Mouse (Mus musculus) layer of hippocampus, adult 2 months (tissue): ENCODE measurements around the gene Ddit4. TPM values are rescaled to one million over a fixed set of nuclear protein-coding genes. Genes with fewer than 3 reads are reported as not detected.

Source experiments
- DNase-seq, 2 experiments: peaks; one replicate each; pipeline ENCODE4 v3.0.0; 2022; ENCODE audit warnings: low spot score in 2 of 2
- H3K27ac ChIP-seq: fragments of 200-600 bp; 2 replicates; pipeline ENCODE4 v1.8.1; 2022
- H3K4me3 ChIP-seq: fragments of 200-600 bp; 2 replicates; pipeline ENCODE4 v1.8.1; 2022; ENCODE audit warnings: mild to moderate bottlenecking
- CTCF ChIP-seq: fragments of 200-600 bp; conservative IDR thresholded peaks from 2 replicates; pipeline ENCODE4 v1.8.1; 2022; ENCODE audit warnings: antibody characterized with exemption, mild to moderate bottlenecking, moderate library complexity
- total RNA-seq, 2 experiments: library from RNA; stranded (reverse); gene quantifications; 2 replicates each; pipeline ENCODE4 v1.2.3; 2021

The Ddit4 gene
- total RNA-seq, 2 experiments from 2014 or later = 63.6 to 66.7 TPM

DNA sequence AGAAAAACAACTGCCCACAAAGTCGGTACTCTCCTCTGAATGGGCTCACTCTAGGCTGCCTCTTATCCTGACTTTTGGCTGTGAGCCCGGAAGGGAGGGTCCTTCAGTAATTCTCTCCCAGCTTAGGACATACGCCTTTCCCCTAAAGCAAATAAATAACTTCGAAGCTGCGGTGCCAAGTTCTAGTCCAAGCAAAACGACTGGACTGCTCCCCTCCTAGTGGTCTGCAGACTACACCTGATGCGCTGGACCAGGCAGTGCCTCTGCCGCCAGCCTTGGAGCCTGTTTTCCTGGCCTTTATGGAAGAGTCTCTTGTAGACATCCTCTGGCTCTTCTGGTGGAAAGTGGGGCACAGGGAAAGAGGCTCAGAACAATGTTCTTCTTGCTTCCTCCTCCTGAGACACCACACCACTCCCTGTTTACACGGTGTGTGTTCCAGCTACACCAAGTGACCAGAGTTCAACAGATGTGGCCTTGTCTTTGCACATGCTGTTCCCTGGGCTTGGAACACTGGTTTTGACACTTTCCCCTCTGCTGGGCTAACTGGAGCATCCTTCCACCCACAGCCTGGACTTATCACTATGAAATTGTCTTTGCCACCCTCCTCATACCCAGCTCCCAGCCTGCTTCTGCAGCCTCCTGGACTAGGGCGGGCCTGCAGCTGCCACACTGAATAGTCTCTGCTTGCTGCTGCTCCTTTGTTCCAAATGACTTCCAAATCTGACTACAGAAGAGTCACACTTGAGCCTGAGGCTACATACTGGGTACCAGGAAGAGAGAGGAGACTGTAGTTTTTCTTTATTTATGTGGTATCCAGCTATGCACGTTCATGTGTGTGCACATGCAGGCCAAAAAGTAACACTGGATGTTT, 27.5 kb upstream of the Ddit4 start:
- peak; percentile 10; the same call in 1 of the 2 replicates for TF ChIP-seq CTCF
- Histone ChIP-seq H3K4me3 (no peak overlapping the region), H3K27ac (peak overlapping the region; percentile 87)
- DNase-seq = no peak

DNA sequence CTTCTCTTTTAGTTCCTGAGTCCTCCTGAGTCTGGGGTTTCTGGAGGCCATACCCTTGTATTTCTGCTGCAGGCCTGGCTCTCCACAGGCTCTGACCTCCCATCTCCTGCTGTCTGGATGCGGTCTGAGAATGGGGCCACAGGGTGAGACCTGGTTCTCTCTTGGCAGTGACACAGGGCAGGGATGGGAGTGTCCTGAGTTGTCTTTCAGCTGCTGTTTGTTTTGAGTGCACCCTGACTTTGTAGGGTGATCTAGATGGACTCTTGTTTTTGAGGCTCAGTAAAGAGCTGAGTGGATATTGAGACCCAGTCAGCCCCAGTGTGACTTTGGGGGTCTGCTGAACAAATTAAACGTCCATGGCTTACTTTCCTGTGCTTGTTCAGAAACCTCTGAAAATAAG, 26.8 kb upstream of the Ddit4 start:
- peak overlapping the region; percentile 87 for H3K27ac ChIP-seq
- no peak overlapping the region for H3K4me3 ChIP-seq
- no peak for TF ChIP-seq CTCF
- no peak for DNase-seq

DNA sequence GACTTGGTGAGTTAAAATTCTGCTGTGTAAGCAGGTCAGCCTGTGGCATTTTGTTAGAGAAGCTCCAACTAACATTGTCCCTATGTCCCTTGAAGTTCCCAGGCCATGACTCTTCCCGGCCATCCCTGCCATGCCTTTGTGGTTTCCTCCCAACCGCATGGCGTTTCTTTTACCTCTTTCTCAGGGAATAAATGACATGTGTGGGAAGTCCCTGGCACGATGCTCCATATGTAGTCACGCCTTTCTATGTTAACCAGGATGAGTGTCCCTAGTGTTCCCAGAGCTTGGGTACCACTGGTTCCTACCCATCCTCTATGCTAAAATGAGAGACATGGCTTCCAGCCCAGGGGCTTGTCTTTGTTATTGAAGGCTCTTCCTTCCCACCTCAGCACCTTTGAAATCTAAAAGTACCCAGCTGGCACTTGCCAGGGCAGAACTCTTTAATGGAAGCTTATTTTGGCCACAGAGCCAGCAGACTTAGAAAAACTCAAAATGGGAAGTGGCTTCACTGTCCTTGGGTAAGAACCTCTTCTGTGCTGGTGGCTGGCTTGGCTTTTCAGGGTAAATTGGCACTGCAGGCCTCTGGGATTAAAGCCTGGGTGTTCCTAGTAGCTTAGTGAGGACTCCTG, 26.2 kb upstream of the Ddit4 start:
- DNase-seq = no peak
- Histone ChIP-seq H3K4me3 (no peak overlapping the region), H3K27ac (peak overlapping the region; percentile 87)
- no peak for TF ChIP-seq CTCF

DNA sequence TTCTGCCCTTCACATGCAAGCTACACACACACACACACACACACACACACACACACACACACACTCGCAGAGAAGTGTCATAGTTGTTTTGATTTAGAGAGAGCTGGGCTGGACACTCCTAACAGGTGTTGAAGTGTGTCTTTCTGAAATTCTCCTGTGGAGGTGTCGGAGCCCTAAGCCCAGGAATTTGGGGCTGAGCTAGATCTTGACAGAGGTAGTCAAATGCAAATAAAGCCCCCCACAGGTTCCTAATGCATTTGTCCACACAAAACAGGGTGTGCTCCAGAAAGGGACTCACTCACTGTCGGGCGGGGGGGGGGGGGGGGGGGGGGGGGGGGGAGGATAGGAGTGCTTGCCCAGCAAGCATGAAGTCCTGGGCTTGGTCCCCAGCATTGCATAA, 25.5 kb upstream of the Ddit4 start:
- no peak overlapping the region; the same call in 1 of the 2 replicates for H3K27ac ChIP-seq
- no peak for DNase-seq
- no peak for TF ChIP-seq CTCF
- no peak overlapping the region for H3K4me3 ChIP-seq

DNA sequence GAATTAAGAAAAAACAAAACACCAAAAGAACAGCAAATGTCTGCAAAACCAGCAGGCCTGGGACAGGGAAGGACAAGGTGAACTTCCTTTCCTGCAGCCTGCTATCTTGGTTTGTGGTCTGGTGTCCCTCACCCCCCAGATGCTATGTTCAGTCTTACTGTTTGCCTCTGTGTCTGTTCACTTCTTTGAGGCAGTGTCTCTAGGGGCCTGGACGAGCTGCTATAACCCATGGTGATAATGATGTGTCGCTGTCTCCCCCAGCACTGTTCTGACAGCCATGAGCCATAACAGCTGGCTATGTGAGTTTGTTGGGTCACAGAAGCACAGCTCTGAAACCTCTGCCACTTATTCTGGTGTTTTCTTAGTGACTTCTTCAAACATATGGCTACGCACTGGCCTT, 23.2 kb upstream of the Ddit4 start:
- H3K27ac ChIP-seq = peak overlapping the region; percentile 88
- no peak overlapping the region for H3K4me3 ChIP-seq
- no peak for DNase-seq
- no peak for TF ChIP-seq CTCF

DNA sequence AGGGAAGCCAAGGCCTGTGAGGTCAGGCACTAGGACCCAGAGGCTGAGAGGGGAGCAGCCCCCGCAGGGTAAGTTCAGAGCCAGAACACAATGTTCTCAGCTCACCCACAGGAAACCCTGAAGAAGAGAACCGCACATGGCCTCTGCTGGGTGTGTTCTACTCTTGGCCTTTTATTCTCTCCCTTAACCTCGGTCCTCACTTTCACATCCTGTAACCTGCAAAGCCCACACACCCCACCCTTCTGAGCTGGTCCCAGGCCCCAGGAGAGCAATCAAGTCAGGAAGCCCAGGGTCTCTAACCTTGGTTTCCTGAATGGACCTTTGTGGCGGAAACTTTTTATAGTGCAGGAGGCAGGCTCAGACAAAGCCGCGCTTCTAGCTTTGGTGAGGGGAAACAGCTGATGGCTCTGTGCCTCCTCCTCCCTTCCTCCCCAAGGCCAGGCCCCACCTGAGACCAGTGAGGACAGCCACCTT, 22.6 kb upstream of the Ddit4 start:
- H3K4me3 ChIP-seq = no peak overlapping the region
- peak overlapping the region; percentile 88 for H3K27ac ChIP-seq
- peak in 1 of 2 experiments; percentile 43 for DNase-seq
- no peak for TF ChIP-seq CTCF

DNA sequence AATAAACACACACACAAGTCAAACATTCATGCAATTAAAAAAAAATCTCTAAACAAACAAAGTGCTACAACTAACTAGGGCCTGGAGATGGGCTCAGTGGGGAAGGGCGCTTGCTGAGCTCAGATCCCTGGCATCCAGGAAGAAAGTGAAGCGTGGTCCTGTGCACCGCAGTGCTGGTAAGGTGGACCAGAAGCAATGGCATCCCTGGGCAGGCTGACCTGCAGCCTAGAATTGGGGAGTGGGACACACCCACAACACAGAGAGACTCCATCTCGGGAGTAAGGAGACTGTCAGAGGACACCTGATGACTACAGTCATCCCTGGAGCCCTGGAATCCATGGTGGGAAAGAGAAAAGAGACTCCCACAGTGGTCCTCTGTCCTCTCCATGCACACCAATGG, 21.8 kb upstream of the Ddit4 start:
- DNase-seq = no peak
- TF ChIP-seq CTCF = no peak
- Histone ChIP-seq H3K27ac (peak overlapping the region; percentile 88), H3K4me3 (no peak overlapping the region)

DNA sequence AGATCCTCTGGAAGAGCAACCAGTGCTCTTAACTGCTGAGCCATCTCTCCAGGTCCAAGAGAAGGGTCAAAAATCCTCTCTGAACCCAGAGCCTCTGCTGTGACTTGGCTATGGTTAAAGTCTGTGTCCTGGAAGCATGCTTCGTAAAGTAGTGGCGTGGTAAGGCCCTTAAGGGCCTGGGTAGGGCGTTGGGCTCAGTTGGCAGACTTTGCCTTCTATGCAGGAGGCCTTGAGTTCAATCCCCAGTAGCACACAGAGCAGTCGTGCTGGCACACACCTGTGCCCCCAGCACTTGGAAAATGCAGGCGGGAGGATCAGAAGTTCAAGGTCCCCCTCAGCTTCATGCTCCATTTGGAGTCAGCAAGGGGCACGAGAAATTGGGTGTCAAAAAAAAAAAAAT, 21.4 kb upstream of the Ddit4 start:
- DNase-seq = no peak
- Histone ChIP-seq H3K27ac (peak overlapping the region; percentile 88; the same call in 1 of the 2 replicates), H3K4me3 (no peak overlapping the region)
- TF ChIP-seq CTCF = no peak

DNA sequence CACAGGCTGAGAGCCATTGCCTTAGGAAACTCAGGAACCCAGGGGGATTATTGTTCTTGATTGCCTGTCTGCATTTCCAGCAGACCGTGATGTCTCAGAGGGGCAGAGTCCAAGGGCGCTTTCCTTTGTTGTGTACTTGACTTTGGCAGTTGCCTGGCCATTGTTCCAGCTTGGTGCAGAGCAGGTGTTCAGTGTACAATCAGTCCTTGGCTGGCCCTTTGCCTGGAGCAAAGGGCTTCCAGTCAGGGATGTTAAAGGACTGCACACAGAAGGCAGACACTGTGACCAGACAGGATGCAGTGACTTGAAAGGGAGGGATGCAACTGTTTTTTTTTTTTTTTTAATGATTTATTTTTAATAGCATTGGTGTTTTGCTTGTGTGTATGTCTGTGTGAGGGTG, 20.9 kb upstream of the Ddit4 start:
- no peak for TF ChIP-seq CTCF
- Histone ChIP-seq H3K4me3 (no peak overlapping the region), H3K27ac (peak overlapping the region; percentile 99; the same call in 1 of the 2 replicates)
- no peak for DNase-seq

DNA sequence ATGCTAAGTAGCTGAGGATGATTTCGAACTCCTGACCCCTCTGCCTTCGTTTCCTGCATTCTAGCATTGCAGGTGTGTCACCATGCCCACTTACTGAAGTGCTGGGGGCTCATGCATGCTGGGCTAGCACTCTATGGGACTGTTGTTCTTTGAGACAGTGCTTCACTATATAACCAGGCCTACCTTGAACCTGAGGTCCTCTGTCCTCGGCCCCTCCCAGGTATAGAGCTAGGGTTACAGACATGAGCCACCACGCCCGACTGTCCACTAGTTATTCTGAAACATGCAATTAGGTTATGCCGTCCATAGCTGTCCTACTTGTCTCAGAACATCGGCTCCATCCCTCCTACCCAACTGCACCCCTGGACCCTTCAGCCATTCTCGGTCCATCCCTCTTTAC, 20.2 kb upstream of the Ddit4 start:
- no peak overlapping the region for H3K4me3 ChIP-seq
- no peak for DNase-seq
- H3K27ac ChIP-seq = peak overlapping the region; percentile 99; the same call in 1 of the 2 replicates
- TF ChIP-seq CTCF = no peak

DNA sequence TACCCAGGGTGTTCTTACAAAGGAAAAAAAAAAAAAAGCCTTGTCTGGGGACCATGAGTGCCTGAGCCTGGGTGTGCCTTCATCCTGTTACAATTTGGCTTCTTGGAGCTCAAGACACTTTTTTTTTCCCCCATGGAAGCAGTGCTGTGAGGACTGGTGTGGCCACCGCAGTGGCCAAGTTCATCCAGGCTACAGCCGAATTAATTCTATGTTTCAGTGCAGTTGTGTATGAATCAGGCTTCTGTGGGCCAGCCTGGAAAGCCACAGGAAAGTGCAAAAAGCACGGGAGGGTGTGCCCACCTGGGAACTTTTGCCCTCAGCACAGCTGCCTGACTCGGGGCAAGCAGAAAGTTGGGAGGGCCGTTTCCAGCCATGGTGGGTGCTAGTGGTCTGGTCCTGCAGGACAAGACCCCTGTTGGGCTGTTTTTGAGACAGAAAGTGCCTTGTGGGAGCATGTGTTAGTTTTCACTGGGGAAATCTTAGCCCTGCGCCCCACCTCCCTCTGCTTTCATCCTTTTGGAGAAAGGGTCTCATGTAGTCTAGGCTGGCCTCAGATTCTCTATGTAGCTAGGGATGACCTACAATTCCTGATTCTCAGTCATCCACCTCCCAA, 18.9 kb upstream of the Ddit4 start:
- DNase-seq = no peak
- no peak for TF ChIP-seq CTCF
- Histone ChIP-seq H3K27ac (peak overlapping the region; percentile 99), H3K4me3 (peak overlapping the region; percentile 58)

DNA sequence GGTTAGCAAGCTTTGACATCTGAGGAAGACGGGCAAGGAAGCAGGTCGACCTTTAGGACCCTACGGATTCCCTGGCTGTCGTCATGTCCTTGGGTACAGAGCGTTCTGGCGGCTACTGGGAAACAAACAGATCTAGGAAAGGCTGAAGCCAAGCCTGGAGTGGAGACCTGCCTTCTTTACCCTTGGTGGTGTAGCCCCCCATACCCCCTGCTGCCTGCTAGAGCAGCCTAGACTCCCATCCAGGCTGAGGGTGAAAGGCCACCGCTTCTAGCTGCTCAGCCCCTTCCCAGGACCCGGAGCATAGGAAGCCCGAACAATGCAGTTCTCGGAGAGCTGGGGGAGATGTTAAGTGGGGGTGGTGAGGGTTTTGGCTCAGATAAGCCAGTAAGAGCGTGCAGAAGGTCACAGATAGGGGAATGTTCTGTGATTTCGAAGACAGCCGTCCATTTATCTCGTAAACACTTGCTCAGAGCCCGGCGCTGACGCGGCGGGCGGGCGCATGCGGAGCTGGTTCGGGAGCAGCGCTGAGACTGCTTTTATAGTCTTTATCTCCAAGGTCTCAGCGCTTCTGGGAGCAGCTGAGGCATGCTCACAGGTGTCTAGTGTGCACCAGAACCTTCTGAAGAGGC, 18.3 kb upstream of the Ddit4 start:
- no peak for TF ChIP-seq CTCF
- peak; percentile 67 to 75 for DNase-seq
- Histone ChIP-seq H3K4me3 (peak overlapping the region; percentile 58), H3K27ac (peak overlapping the region; percentile 99)
